Mouse (Mus musculus): ENCODE data around the gene C9. TPM values are rescaled to one million over a fixed set of nuclear protein-coding genes. Genes with fewer than 3 reads are reported as not detected.

C9 gene
- total and polyA plus RNA-seq, 2 experiments from 2014 or later = not detected

DNA sequence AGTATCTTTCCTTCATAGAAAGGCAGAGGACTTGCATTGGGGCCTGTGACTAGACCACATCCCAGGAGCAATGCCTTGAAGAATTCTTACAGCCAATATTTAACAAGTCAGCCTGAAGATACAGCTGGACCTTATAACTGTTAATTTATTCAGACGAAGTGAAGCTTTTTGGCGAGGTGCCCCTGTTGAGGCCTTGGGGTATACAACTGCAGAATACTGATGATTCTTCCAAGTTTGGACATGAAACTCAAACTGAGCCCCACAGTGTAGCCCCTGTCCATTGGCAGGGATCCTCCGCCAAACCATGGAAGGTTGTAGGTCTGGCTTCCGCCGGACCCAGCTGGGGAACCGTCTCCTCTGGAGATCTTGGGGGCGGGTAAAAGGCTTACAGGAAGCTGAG, 12.7 kb upstream of the C9 start:
- ATAC-seq (ENCODE audit: low FRiP score) (peak; percentile 79), DNase-seq (ENCODE audit: low spot score) (peak; percentile 80)
- H3K4me1 ChIP-seq (ENCODE audit: insufficient read depth, low read length) = no peaks in the 10 kb centered on the region
- H3K4me2 ChIP-seq (ENCODE audit: low read depth, low read length, poor library complexity, severe bottlenecking) = no peak overlapping the region
- 66% methylated on average over 7 of the region's 7 CpGs for WGBS
- peak overlapping the region; percentile 32; the same call in 1 of the 2 replicates for H3K27ac ChIP-seq (ENCODE audit: low read depth, low read length)
- TF ChIP-seq CTCF (IDR thresholded peaks at IDR 0.05) = no peak
- H3K27me3 ChIP-seq (ENCODE audit: insufficient read depth, low read length) = no peaks in the 10 kb centered on the region
- no peak overlapping the region for H3K9ac ChIP-seq (replicated peaks; ENCODE audit: low read length, poor library complexity, severe bottlenecking)
- no peaks in the 10 kb centered on the region for H3K9me3 ChIP-seq (ENCODE audit: low read length)
- H3K4me3 ChIP-seq (ENCODE audit: low read depth, low read length) = no peak overlapping the region
- no peaks in the 10 kb centered on the region for H3K36me3 ChIP-seq (ENCODE audit: insufficient read depth, low read length)

DNA sequence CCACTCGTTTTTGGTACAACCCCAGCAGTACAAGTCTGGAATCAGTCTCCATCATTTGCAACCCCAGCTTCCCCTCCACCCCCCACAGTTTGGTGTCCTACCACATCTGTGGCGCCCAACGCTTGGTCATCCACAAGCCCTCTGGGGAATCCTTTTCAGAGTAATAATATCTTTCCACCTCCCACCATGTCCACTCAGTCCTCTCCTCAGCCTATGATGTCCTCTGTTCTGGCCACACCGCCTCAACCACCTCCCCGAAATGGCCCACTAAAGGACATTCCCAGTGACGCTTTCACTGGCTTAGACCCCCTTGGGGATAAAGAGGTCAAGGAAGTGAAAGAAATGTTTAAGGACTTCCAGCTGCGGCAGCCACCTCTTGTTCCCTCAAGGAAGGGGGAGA, 9.8 kb upstream of the C9 start:
- 92% methylated on average over 7 of the region's 7 CpGs for WGBS
- no peaks in the 10 kb centered on the region for H3K27me3 ChIP-seq (ENCODE audit: insufficient read depth, low read length)
- DNase-seq (ENCODE audit: low spot score) (no peak), ATAC-seq (ENCODE audit: low FRiP score) (no peak)
- H3K9me3 ChIP-seq (ENCODE audit: low read length) = no peaks in the 10 kb centered on the region
- H3K9ac ChIP-seq (replicated peaks; ENCODE audit: low read length, poor library complexity, severe bottlenecking) = no peak overlapping the region
- no peak for TF ChIP-seq CTCF (IDR thresholded peaks at IDR 0.05)
- H3K4me3 ChIP-seq (ENCODE audit: low read depth, low read length) = no peak overlapping the region
- no peaks in the 10 kb centered on the region for H3K36me3 ChIP-seq (ENCODE audit: insufficient read depth, low read length)
- no peaks in the 10 kb centered on the region for H3K4me1 ChIP-seq (ENCODE audit: insufficient read depth, low read length)
- H3K27ac ChIP-seq (ENCODE audit: low read depth, low read length) = no peak overlapping the region
- H3K4me2 ChIP-seq (ENCODE audit: low read depth, low read length, poor library complexity, severe bottlenecking) = no peak overlapping the region

- H3K9me3 ChIP-seq (ENCODE audit: low read length) = no peaks in the 10 kb centered on the region
- peak; percentile 63 for TF ChIP-seq CTCF (IDR thresholded peaks at IDR 0.05)
- no peak overlapping the region for H3K4me2 ChIP-seq (ENCODE audit: low read depth, low read length, poor library complexity, severe bottlenecking)
- no peak overlapping the region for H3K4me3 ChIP-seq (ENCODE audit: low read depth, low read length)
- ATAC-seq (ENCODE audit: low FRiP score) = no peak
- no peaks in the 10 kb centered on the region for H3K27me3 ChIP-seq (ENCODE audit: insufficient read depth, low read length)
- H3K9ac ChIP-seq (replicated peaks; ENCODE audit: low read length, poor library complexity, severe bottlenecking) = no peak overlapping the region
- no peaks in the 10 kb centered on the region for H3K4me1 ChIP-seq (ENCODE audit: insufficient read depth, low read length)
- H3K27ac ChIP-seq (ENCODE audit: low read depth, low read length) = no peak overlapping the region
- 79% methylated on average over 2 of the region's 2 CpGs for WGBS
- H3K36me3 ChIP-seq (ENCODE audit: insufficient read depth, low read length) = no peaks in the 10 kb centered on the region
- DNase-seq (ENCODE audit: low spot score) = no peak
Measured at GRCm38 (mm10) chr15:6435773-6436172, 9.4 kb upstream of the C9 start.

DNA sequence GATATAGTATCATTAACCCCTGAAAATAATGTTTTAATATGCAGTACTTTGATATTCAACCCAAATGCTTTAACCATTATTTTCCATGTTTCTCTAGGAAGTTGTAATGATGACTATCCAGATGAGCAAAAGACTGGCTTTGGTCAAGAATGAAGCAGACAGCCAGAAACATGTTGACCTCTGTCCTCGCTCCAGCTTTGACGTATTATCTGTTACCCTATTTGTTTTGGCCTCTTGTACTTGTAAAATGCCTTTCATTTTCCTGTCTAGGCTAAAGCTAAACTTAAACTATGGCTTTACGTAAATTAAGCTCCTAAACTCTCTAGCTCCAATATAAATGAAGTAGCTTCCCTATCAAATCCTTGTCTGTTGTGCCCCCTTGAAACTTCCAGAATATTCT, 6.4 kb upstream of the C9 start:
- no peaks in the 10 kb centered on the region for H3K36me3 ChIP-seq (ENCODE audit: insufficient read depth, low read length)
- no peaks in the 10 kb centered on the region for H3K27me3 ChIP-seq (ENCODE audit: insufficient read depth, low read length)
- ATAC-seq (ENCODE audit: low FRiP score) (no peak), DNase-seq (ENCODE audit: low spot score) (no peak)
- WGBS = 93% methylated on average over 3 of the region's 3 CpGs
- H3K4me2 ChIP-seq (ENCODE audit: low read depth, low read length, poor library complexity, severe bottlenecking) = no peak overlapping the region
- no peaks in the 10 kb centered on the region for H3K9me3 ChIP-seq (ENCODE audit: low read length)
- no peak overlapping the region for H3K4me3 ChIP-seq (ENCODE audit: low read depth, low read length)
- H3K9ac ChIP-seq (replicated peaks; ENCODE audit: low read length, poor library complexity, severe bottlenecking) = no peak overlapping the region
- no peak for TF ChIP-seq CTCF (IDR thresholded peaks at IDR 0.05)
- H3K4me1 ChIP-seq (ENCODE audit: insufficient read depth, low read length) = no peaks in the 10 kb centered on the region
- no peak overlapping the region for H3K27ac ChIP-seq (ENCODE audit: low read depth, low read length)

GRCm38 (mm10) chr15:6444452-6444851, 675 bp upstream of the C9 start:
- DNase-seq (ENCODE audit: low spot score) = no peak
- no peaks in the 10 kb centered on the region for H3K27me3 ChIP-seq (ENCODE audit: insufficient read depth, low read length)
- no peak overlapping the region for H3K4me2 ChIP-seq (ENCODE audit: low read depth, low read length, poor library complexity, severe bottlenecking)
- H3K9ac ChIP-seq (replicated peaks; ENCODE audit: low read length, poor library complexity, severe bottlenecking) = no peak overlapping the region
- H3K4me1 ChIP-seq (ENCODE audit: insufficient read depth, low read length) = 0 out of 2 replicates have a peak, but pooled peaks cover 4% of the 10 kb centered on the region
- H3K27ac ChIP-seq (ENCODE audit: low read depth, low read length) = no peak overlapping the region
- H3K4me3 ChIP-seq (ENCODE audit: low read depth, low read length) = no peak overlapping the region
- TF ChIP-seq CTCF (IDR thresholded peaks at IDR 0.05) = no peak
- H3K36me3 ChIP-seq (ENCODE audit: insufficient read depth, low read length) = no peaks in the 10 kb centered on the region
- WGBS = 94% methylated on average over 2 of the region's 2 CpGs
- no peaks in the 10 kb centered on the region for H3K9me3 ChIP-seq (ENCODE audit: low read length)
- ATAC-seq (ENCODE audit: low FRiP score) = no peak

DNA sequence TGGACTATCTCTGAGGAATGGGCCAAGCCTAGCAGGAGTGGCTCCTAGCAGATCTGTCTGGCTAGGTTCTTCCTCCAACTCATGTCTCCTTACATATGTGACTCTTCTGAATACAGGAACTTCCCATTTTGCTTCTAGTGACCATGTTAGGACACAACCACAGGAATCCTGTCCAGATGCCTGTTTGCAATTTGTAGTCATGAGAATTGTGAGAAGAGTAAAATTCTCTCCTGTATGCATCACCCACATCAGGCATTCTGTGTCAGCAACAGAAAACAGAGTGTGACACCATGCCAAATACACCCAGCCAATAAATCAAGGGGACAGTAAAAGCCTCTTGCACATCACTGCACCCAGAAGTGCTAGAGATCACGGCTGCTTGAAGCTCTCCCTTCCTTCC, 1.1 kb downstream of the C9 start:
- 75% methylated on average over 1 of the region's 1 CpGs for WGBS

More for the DNA sequence above, 1.1 kb downstream of the C9 start:
- Histone ChIP-seq H3K27ac (ENCODE audit: low read depth, low read length) (no peak overlapping the region), H3K9me3 (ENCODE audit: low read length) (no peaks in the 10 kb centered on the region), H3K27me3 (ENCODE audit: insufficient read depth, low read length) (no peaks in the 10 kb centered on the region), H3K4me3 (ENCODE audit: low read depth, low read length) (no peak overlapping the region), H3K4me1 (ENCODE audit: insufficient read depth, low read length) (0 out of 2 replicates have a peak, but pooled peaks cover 4% of the 10 kb centered on the region), H3K9ac (replicated peaks; ENCODE audit: low read length, poor library complexity, severe bottlenecking) (no peak overlapping the region), H3K36me3 (ENCODE audit: insufficient read depth, low read length) (no peaks in the 10 kb centered on the region), H3K4me2 (ENCODE audit: low read depth, low read length, poor library complexity, severe bottlenecking) (no peak overlapping the region)
- DNase-seq (ENCODE audit: low spot score) (no peak), ATAC-seq (ENCODE audit: low FRiP score) (no peak)
- TF ChIP-seq CTCF (IDR thresholded peaks at IDR 0.05) = no peak
